Mouse (Mus musculus) thymus, postnatal 4 days (tissue): Measurements from ENCODE around the gene Flvcr1.

Experiments
- DNase-seq: peaks from one replicate; pipeline ENCODE4 v3.0.0; 2021

Flvcr1 gene

DNA sequence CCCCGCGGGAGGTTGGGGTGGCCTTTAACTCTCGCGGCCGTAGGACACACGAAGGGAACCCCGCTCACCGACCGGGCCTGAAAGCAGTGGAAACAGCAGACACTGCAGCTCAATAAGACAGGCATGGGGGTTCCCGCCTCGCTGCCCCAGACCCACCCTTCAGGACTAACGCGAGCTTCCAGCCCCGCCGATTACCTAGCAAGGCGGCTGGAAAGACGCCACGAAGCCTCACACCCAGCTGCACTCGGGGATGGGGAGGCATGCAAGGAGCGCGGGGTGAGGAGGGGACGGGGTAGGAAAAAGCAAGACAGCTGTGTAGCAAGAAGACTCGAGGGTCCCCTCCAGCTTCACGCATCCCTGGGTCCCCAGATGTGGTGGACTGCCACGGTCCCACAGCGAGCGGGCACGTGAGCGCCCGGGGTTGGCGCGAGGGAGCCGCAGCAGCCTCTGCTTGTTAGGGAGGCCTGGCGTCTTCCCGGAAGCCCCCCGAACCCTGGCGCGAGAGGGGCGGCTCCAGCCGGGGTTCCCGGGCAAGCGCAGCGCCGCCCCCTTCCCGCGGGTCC, 47.4 kb downstream of the Flvcr1 start:
- DNase-seq = peak; percentile 50

DNA sequence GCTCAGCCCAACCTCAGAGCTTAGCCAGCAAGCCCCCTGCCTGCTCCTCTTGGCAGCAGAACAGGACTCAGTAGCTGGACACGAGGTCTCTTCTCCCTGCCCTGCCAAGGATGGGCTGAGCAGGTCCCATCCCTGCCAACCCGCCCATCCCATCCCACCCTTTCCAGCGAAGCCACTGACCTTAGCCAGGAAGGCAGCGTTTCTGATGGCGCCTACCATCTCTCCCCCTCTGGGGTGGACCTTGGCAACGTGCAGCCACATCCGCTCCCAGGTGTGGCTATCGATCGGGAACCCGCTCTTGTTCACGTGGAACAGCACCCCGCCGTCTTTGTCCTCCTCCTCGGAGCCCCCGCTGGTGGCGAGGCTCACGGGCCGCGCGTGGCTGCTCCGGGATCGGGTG, 48.0 kb downstream of the Flvcr1 start:
- no peak for DNase-seq

- DNase-seq = no peak
These were observed 48.9 kb downstream of the Flvcr1 start for GRCm38 (mm10) chr1:190976887-190977573.

- no peak for DNase-seq
These were observed 51.1 kb downstream of the Flvcr1 start for GRCm38 (mm10) chr1:190974833-190975232.

- DNase-seq = no peak
These were observed 51.8 kb downstream of the Flvcr1 start for GRCm38 (mm10) chr1:190974191-190974590.

DNA sequence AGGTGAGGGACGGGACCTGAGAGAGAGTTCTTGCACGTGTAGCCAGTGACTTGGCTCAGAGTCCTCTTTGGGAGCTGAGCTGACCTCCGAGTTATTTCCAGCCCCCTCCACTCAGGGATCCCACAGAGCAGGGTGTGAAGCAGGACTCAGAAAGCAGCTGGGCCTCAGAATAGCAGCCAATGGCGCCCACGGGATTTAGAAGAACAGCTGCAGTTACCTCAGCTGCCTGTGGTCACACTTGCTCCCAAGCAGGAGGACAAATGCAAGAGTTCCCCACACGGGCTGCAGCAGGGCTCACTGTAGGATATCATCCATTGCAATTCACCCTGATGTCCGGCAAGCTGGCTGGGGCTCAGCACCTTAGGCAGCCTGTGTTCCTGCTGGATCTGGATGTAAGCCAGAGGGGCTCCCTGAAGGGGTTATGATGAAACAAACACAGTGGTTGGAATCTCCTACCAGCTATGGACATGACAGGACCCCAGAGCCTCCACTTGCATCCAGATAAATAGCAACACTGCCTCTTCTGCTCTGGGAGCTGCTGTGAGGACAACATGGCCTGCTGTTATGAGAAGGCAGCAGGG, 53.3 kb downstream of the Flvcr1 start:
- DNase-seq = no peak

- DNase-seq = no peak
These were observed 54.0 kb downstream of the Flvcr1 start for GRCm38 (mm10) chr1:190971708-190972610.

DNA sequence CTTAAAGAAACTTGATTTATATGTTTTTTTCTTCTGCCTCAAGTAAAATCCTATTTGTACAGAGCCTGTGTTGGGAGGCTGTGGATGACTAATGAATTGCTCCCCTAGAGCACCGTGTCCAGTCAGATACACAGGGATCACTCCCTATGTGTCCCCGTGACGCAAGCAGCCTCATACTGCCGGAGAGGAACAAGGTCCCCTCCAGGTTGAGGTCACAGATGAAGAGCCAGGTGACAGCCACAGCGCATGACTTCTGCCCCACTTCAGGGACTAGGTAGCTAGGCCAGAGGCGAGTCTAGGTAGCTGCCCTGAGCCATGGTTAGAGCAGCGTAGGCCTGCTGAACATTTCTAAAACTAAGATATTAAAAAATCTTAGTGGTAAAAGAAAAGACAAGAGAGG, 57.9 kb downstream of the Flvcr1 start:
- DNase-seq = no peak

DNA sequence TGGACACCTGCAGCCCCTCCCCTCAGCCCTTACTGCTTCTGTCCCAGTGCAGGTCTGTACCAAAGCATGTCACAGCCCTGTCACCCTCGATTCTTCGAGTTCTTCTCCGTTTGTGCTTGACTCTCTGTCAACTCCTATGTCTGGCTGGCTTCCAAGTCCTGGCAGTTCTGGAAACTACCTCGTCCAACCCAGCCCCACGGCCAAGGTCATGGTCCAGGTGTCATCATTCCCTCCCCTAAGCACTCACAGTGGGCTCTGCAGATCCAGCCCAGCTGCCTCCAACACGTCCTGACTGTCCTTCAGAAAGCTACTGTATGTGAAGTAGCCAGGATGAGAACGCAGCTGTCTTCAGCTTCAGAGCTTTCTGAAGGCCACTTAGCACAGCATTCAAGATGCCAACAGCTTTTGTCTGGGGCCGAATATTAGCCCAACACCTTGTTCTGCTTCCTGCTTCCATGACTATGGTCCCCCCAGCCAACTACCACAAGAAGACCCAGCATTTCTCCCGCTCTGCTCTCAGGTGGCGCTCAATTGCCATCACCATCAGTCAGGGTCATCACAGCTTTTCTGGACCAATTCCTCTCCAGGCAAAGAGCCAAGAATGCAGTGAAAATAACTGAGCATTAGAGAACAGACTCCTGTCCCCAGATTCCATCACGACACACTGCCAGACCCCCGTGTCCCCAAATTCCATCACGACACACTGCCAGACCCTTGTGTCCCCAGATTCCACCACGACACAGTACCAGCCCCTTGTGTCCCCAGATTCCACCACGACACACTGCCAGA, 60.8 kb downstream of the Flvcr1 start:
- no peak for DNase-seq

DNA sequence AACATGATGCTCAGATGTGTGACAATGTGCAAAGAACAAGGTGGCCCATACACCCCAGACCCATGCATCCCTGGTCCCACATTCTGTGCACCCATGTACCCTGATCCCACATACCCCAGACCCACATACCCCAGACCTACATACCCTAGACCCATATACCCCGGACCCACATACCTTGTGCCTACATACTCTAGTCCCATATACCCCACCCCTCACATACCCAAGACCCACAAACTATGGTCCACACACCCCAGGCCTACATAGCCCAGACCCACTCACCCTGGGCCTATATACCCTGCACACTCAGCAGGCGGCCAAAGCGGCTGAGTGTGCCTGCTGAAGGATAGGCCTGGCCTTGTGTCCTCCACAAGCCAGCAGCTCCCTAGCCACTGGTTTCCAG, 63.2 kb downstream of the Flvcr1 start:
- DNase-seq = no peak

GRCm38 (mm10) chr1:190958821-190959220, 67.1 kb downstream of the Flvcr1 start:
- DNase-seq = no peak
